Mouse (Mus musculus) left cerebral cortex, postnatal 10 days (tissue): ENCODE measurements around the gene Cdkl4. TPM values are rescaled to one million over a fixed set of nuclear protein-coding genes. Genes with fewer than 3 reads are reported as not detected.
"Not testable (repeated sequence)": the region's sequence is repeated elsewhere in the genome, so short reads cannot be mapped to it uniquely, and the experiment has no call there.

Experiments used
- DNase-seq, 2 experiments: peaks; one replicate each; pipeline ENCODE4 v3.0.0; 2021 to 2022; ENCODE audit warnings: low spot score in 2 of 2, mixed read lengths in 1 of 2; ENCODE audit errors: extremely low spot score in 1 of 2
- intact Hi-C: fragments of 180-260 bp; cut with DNase I; formaldehyde crosslinking; loops from one replicate; pipeline ENCODE4 v1.15.1; 2025
- total RNA-seq, 2 experiments: library from RNA; stranded (reverse); gene quantifications; 2 replicates each; pipeline ENCODE4 v1.2.3; 2021

Cdkl4 gene
- total RNA-seq, 2 experiments from 2014 or later = 12.1 to 12.4 TPM

- DNase-seq, intact Hi-C loops: not testable (repeated sequence)
These were observed 46.3 kb downstream of the Cdkl4 start for GRCm38 (mm10) chr17:80531351-80531750.

GRCm38 (mm10) chr17:80523231-80523630 lies 54.4 kb downstream of the Cdkl4 start:
- DNase-seq = no peak
- intact Hi-C loops = no loop called here

- DNase-seq = no peak
- intact Hi-C loops = no loop called here
These were observed 55.4 kb downstream of the Cdkl4 start for GRCm38 (mm10) chr17:80522229-80522556.

DNA sequence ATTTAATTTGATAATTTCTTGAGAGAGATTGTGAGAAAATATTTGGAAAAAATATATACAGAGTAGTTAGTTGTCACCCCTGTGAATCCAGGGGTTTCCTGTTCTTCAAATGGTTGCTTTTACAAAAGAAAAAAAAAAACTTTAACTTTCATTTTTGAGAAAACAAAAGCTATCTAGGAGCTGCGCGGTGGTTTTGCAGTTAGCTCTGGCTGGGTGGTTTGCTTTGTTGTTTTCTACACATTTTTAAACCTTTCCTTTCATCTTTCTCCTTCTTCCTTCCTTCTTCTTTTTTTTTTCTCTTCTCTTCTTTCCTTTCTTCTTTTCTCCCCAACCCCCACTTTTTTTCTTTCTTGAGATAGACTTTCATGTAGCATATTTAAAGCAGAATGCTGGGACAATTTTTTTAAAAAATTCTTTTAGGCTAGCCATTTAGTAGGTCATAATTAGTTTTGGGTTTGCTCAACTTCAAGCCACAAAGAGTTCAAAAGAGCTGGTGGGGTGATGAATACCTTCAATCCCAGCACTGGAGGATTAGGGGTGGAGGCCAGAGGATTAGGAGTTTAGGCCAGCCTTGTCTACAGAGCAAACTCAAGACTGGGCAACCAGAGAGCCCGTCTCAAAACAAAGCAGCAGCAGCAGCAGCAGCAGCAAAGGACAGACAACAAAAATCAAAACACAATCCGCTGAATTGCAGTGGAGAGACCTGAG lies 55.9 kb downstream of the Cdkl4 start:
- intact Hi-C loops = no loop called here
- no peak for DNase-seq

DNA sequence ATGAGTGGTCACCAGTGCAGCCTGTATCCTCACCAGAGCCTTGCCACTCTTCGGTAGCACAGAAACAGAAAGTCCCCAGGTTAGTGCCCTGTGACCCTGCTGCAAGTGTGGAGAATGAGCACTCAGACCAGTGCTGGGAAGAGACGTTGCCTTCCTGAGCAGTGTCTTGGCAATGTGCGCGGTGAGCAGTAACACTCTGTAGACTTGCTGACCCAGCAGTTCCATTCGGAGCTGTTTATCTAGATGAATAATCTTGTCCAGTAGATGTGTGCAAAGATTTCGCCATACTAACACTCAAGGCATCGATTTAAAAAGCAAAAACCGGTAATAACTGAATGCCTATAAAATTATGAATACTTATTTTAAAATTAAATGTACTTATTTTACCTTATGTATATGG lies 57.1 kb downstream of the Cdkl4 start:
- intact Hi-C loops = no loop called here
- no peak for DNase-seq

DNA sequence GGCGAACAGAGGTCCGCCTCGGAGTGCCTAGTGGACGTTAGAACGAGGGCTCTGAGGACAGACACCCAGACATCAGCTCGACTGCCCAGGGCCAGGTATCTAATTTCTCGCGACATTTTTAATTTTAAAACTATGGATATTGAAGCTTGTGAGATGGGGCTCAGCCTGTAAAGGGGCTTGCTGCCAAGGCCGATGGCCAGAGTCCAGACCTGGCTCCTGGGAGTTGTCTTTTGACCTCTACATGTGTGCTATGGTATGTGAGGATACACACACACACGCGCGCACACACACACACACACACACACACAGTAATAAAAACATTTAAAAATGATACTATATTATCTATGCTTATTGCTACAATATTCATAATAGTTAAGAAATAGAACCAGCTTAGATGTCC lies 58.8 kb downstream of the Cdkl4 start:
- intact Hi-C loops = no loop called here
- no peak for DNase-seq

- DNase-seq = no peak
- intact Hi-C loops = no loop called here
These were observed 60.4 kb downstream of the Cdkl4 start for GRCm38 (mm10) chr17:80517244-80517643.

DNA sequence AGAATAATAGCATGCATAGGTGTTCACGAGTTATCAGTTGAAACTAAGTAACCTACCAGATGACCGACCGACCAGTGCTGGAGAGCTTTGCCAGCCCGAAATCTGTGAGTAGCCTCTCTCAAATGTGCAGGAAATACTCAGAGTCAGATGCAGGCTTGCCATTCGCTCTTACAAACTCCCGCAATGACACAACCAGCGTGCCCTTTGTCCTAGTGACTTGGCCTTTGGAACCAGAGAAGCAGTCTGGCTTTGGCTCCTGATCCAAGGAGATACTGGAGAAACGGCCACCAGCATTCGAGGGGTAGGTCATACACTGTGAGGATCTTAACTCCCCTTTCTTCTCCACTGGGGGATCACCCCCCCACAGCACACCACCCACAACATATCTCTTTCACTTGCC lies 61.7 kb downstream of the Cdkl4 start:
- DNase-seq = no peak
- intact Hi-C loops = no loop called here

DNA sequence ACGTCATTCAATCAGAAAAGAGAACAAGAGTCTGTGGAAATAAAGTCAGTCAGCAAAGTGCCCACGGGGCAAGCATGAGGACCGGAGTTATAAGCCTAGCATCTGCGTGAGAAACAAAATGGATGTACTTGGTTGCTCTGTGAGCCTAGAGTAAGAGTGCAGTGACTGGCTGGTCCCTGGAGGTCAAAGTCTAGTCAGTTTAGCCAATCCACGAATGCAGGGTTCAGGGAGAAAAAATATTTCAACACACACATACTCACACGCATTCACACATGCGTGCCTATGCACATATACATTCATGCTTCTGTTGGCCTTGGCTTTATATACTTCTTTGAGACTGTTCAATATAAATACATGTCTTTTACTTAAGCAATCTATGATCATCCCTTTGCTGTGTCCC lies 62.1 kb downstream of the Cdkl4 start:
- no peak for DNase-seq
- intact Hi-C loops = no loop called here

DNA sequence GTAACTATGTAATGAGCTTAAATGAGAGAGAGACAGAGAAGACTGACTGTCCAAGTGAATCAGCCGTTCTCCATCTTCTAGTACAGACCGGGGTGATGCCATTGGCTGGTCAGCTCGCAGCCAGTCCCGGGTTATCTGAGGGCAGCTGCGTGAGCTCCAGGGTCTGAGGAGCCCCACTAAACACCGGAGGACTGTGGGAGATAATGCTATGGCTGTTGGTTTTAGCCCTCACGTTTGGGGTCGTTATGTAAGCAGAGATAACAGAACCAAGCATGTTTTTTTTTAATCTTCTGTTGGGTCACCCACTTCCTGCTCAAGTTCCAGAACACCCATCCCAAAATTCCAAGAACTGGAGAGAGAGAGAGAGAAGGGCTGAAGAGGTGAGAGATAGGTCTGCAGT lies 63.8 kb downstream of the Cdkl4 start:
- intact Hi-C loops = no loop called here
- no peak for DNase-seq

DNA sequence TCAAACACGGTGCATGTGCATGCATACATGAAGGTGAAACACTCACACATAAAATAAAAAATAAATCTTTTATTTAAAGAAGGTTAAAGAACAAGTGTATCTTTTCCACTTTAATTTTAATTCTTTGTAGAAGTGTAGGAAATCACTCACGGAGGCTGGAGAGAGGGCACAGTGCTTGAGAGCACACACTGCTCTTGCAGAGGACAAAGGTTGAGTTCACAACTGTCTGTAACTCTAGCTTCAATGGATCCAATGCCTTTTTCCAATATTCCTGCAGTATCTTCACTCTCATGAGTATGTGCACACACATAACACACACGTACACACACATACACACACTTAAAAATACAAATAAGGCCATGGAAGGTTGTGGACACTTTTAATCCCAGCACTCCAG lies 67.2 kb downstream of the Cdkl4 start:
- intact Hi-C loops = no loop called here
- no peak for DNase-seq

DNA sequence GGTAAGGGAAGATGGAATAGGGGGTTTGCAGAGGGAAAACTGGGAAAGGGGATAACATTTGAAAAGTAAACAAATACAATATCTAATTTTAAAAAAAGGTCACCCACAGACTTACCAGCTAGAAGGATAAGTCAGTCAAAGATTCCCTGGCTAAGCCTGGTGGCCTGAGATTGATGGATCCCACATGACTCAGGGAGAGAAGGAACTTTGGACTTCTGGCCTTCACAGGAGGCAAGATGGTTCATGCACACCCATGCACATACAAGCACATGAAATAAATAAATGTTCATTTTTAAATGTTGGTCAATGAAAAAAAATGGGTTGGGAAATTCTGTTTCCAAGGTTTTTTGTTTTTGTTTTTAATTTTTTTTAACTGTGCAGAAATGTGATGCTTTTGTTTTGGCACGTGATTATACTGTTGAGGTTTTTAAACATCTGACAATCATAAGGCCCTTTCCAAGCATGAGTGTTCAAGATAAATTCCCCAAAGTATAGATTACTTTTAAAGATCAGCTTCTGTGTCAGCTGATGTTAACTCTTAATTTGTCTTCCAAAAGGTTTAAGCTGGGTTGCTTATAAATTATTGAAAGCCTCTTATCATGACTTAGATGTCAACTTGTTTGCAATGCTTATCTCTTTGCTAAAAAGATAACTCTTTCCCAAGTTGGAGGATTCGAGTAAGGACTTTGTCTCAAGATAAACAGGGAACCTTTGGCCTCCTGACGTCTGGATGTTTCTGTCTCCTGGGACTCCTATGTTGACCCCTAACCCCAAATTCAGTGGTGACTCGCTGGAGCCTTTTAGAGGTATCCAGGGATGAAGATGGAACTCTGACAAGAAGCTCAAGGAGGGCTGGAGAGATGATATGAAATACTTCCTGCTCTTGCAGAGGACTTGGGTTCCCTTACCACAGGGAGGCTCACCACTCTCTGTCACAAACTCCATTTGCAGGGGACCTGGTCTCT lies 67.8 kb downstream of the Cdkl4 start:
- DNase-seq = no peak
- intact Hi-C loops = no loop called here

- no peak for DNase-seq
- intact Hi-C loops = no loop called here
These were observed 71.8 kb downstream of the Cdkl4 start for GRCm38 (mm10) chr17:80505766-80506165.

GRCm38 (mm10) chr17:80505342-80505741 lies 72.3 kb downstream of the Cdkl4 start:
- DNase-seq = no peak
- intact Hi-C loops = no loop called here

- no peak for DNase-seq
- intact Hi-C loops = loop anchor here (5.0 kb wide), 1 partner anchor 41 kb away; no protein-coding TSS in a partner anchor
These were observed 75.8 kb downstream of the Cdkl4 start for GRCm38 (mm10) chr17:80501805-80502172.

- DNase-seq = no peak
- intact Hi-C loops = loop anchor here (5.0 kb wide), 1 partner anchor 41 kb away; no protein-coding TSS in a partner anchor
These were observed 76.4 kb downstream of the Cdkl4 start for GRCm38 (mm10) chr17:80501037-80501804.

DNA sequence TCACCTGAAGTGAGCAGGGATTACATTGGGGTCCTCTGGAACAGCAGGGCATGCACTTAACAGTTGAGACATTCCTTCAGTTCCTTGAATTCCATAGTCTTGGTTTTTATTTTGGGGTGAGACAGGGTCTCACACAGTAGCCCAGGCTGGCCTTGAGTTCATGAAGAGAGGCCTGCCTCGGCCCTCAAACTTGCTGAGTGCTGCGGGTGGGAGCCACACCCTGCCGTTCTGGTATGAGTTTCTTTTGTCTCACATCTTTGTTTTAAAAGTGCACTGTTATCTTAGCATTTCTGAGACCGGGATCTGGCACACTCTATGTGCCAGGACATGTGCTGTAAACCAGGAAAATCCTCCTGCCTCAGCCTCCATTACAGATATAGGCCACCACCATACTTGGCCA lies 77.6 kb downstream of the Cdkl4 start:
- DNase-seq = no peak
- intact Hi-C loops = loop anchor here (5.0 kb wide), 1 partner anchor 42 kb away; no protein-coding TSS in a partner anchor

DNA sequence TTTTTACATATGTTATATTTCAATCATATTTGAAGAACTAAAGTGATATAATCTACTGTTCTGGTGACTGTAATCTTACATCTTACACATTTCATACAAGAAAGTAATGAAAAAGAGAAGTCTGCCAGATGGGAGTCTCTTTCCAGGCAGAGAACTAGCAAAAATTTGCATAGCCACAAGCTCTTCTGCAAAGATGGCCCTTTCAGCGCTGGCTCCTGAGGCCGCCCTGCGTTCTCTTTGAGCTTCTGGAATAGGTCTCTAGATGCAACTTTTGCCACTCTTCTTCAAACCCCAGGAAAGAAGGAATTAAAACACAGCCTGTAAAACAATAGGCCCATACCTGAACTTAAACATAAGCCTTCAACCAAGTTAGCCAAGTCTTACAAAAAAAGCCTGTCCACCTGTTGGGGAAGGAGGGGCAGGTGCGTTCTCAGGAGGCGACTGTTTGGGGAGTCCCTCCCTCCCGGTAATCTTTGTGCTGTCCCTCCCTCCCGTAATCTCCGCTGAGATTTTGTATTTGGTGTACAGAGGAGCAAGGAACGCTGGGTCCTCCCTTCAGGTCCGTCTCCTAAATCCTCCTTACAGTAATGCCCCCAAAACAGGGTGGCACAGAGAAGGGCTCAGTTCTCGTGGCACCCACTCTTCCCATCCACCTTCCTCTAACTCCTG lies 78.9 kb downstream of the Cdkl4 start:
- intact Hi-C loops = no loop called here
- DNase-seq = no peak

DNA sequence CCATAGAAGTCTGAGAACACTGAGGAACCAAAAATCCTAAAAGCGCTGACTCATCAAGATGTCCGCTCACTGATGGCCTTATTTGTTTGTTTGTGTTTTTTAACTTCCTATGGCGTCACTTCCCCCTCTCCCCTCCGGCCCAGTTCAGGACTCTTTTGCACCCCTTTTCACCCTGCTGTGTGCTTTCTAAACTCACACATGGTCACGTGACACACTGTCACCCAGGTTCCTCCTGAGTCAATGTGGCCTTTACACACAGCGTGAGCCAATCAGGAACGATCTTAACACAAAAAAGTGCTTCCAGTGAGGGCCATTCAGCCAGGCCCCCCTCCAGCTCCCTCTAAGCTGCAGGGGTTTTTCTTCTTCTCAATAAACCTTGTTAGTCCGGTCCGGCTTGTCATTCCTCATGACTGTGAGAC lies 80.4 kb downstream of the Cdkl4 start:
- intact Hi-C loops = no loop called here
- no peak for DNase-seq
